Mouse (Mus musculus) kidney, postnatal 14 days (tissue): ENCODE measurements around the gene Prl7b1.

Experiments used
- DNase-seq: peaks from one replicate; pipeline ENCODE4 v3.0.0; 2022; ENCODE audit warnings: mixed read lengths

Gene Prl7b1

GRCm38 (mm10) chr13:27610482-27610881, at the start of gene Prl7b1:
Prl7b1 (minus strand) TSS chr13:27610582.
- DNase-seq = no peak

GRCm38 (mm10) chr13:27642393-27642792, 32.0 kb upstream of the Prl7b1 start, which contains the start of gene Prl7a1:
Prl7a1 (minus strand) TSS chr13:27642493.
- DNase-seq = no peak

GRCm38 (mm10) chr13:27582071-27582470, 28.3 kb downstream of the Prl7b1 start, which contains the start of gene Prl8a1:
Prl8a1 (minus strand) TSS chr13:27582171.
- DNase-seq = no peak

GRCm38 (mm10) chr13:27564506-27564905, 45.9 kb downstream of the Prl7b1 start, which contains the start of gene Prl8a9:
Prl8a9 (minus strand) TSS chr13:27564606.
- no peak for DNase-seq

- DNase-seq = no peak
Measured at GRCm38 (mm10) chr13:27553336-27553735, 57.0 kb downstream of the Prl7b1 start.
